Mouse (Mus musculus): ENCODE data around the gene Gm16513.
"Not testable (repeated sequence)": the region's sequence is repeated elsewhere in the genome, so short reads cannot be mapped to it uniquely, and the experiment has no call there.

Gene Gm16513

GRCm38 (mm10) chr5:95182324-95182723, at the start of gene Gm16513:
Gene Gm16513 (plus strand): TSS chr5:95182624.
- not testable (repeated sequence) for DNase-seq (ENCODE audit: low read depth, low spot score)
